Mouse (Mus musculus): ENCODE results near the gene Cbx1.
"Not testable (repeated sequence)": the region's sequence is repeated elsewhere in the genome, so short reads cannot be mapped to it uniquely, and the experiment has no call there.

DNA sequence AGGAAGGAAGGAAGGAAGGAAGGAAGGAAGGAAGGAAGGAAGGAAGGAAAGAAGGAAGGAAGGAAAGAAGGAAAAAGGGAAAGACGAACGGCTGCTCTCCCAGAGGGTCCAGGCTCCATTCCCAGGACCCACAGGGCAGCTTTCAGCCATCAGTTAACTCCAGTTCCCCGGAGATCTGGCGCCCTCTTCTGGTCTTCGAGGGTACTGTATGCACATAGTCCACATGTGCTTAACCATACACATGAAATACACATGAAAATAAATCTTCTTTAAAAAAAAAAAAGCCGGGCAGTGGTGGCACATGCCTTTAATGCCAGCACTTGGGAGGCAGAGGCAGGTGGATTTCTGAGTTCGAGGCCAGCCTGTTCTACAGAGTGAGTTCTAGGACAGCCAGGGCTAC is 4.1 kb upstream of the Cbx1 start:
- TF ChIP-seq POLR2A (IDR thresholded peaks at IDR 0.05; ENCODE audit: borderline replicate concordance, low read depth, low read length), result not testable (repeated sequence)
- TF ChIP-seq CTCF (IDR thresholded peaks at IDR 0.05; ENCODE audit: low read depth, low read length), result peak; percentile 59; the same call in 1 of the 2 replicates

Data from bone marrow macrophage, adult 2 months (primary cell).